Mouse (Mus musculus) cerebellum, postnatal 25 days (tissue): ENCODE results near the gene Il18rap.

Experiments used
- DNase-seq, 2 experiments: peaks; one replicate each; pipeline ENCODE4 v3.0.0; 2021; ENCODE audit warnings: mixed read lengths in 2 of 2

Gene Il18rap

DNA sequence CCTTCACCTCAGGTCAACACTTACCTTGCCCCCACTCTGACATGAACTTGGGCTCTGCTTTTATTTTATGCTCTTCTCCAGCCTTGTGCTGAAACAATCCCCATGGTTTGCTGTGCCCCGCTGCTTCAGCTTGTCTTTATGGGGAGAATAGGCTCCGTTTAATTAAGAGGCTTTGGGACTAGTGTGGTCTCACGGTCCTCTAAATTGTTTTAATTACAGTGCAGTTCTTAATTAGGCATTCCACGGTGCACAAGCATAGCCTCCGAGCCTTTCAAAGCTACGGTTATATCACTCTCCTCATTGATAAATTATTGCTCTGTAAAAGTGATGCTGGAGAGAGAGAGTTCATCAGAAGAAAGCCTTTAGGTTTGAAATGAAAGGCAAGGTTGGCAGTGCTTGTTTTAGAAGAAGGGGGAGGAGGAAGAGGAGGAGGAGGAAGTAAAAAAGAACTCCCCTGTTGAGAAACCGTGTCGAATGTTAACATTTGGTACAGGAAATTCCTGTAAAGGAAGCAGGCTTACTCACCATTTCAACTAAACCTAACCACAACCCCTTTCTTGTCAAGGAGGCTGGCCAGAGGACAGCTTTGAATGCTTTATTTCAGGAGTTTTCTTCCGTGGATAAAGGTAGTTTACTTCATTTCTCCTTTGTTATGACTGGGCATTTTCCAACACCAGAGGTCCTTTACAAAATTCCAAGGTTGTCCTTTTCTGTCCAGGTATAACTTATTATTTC, at the start of gene Il18rap:
Gene Il18rap, plus strand, starts transcription at position 512 of the 735 bp plus-strand sequence.
- DNase-seq, result no peak

DNA sequence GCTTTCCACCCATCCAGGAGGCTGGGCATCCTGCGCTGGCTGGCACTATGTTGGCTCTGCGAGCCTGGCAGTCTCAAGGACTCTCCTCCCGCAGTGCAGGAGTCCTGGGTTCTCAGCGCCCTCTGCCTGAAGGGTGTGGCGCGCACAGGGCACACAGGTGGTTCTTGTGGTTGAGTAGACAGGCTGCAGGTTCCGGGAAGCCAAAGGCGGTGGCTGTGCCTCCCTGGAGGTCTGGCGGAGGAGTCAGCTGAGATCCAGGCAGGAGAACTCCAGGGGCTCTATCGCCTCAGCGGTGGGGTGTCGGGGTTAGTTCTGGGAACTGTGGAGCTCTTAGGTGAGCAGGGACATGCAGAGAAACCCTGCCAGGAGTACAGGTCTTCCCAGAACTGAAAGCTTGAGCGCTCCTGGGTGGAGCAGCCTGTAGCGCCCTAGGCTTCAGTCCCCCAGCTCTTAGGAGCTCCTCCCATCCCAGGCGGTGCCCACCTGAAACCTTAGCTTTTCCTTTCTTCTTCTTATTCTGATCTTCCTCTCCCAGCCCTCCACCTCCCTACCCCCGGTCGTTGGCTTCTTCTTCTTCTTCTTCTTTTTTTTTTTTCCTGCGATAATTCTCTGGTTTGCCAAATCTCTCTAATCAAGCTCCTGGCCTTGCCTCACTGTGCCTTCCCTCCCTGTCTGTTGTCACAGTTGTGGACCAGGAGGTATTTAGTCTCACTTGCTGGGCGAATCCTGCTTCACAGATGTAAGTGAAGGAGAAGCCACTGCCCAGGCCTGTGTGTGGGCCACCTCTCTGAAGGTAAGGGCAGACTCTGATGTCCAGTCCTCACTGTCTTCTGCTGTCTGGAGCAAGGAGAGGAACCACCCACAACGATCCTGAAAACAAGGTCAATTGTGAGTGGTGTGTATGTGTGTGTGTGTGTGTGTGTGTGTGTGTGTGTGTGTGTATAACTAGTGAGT, 49.4 kb upstream of the Il18rap start, which contains the start of gene Il18r1:
Gene Il18r1, plus strand, starts transcription at position 76 of the 954 bp plus-strand sequence.
- peak in 1 of 2 experiments; percentile 4 for DNase-seq

DNA sequence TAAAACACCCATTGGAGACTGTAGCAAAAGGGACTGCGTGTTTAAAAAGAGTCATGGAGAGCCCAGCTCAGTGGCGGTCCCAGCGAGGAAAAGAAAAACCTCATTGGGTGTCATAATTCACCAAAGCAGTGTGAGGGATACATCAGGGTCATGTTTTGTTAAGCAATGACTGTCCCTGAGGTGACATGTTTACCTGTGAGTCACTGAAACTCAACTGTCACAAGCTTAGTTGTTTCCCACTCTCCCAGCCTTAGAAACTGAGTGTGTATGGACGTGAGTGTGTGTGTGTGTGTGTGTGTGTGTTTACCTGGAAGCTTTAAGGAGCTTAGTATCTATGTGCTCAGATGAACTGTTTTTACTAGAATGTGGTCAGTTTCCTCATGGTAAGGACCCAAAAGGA, 47.9 kb upstream of the Il18rap start:
- no peak for DNase-seq

DNA sequence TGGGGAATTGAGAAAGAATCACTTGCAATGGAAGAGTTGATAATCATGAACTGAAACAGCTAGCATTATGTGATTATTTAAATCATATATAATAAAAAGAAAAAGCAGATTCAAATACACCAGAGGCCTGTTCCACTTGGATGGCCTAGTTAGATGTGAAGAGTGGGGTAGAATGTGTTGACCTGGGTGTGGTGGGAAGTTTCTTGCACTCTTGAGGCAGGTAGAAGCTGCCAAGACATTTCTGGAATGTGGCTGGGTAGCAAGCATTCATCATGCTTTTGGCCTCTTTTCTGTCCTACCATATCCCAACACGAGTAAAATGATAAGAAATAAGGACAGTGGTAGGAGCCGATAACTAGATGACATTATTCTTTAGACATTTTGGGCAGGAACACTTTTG, 46.4 kb upstream of the Il18rap start:
- DNase-seq, result no peak

DNA sequence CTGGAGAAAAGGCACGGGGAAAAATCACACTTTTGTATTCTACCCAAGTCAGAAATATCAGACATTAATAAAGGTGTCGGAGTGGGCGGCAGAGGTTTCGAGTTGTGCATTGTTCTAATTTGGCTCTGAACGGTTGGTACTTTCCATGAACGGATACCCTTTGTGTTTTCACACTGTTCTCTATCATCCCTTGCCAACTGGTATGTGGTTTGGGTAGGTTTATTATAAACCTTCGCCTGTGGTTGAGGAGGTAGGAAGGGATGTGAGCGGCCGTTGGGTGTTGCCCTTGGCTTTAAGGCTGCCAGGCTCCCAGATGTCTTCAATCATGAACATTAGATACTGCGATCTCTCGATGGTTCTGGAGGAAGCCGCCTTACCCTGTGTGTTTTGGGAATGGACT, 45.3 kb upstream of the Il18rap start:
- DNase-seq, result no peak

DNA sequence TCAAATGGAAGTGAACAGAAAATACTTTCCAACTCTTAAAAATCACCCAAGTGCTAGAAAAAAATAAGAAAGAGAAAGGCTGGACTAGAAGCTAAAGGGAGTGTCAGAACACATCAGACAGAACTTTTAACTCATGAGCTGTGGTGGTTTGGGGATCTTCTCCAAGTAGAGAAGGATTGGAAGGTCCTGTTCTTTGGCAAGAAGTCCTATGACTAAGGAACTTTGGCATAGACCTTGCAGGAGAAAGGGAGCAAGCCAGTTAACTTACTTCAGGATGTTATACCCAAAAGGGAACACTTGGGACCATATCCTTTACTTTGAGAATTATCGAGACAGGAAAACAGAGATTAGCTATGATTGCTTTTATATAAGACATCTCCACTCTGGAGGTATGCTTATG, 42.8 kb upstream of the Il18rap start:
- no peak for DNase-seq

- DNase-seq, result no peak
Observed at GRCm38 (mm10) chr1:40473640-40474039, 41.5 kb upstream of the Il18rap start.

DNA sequence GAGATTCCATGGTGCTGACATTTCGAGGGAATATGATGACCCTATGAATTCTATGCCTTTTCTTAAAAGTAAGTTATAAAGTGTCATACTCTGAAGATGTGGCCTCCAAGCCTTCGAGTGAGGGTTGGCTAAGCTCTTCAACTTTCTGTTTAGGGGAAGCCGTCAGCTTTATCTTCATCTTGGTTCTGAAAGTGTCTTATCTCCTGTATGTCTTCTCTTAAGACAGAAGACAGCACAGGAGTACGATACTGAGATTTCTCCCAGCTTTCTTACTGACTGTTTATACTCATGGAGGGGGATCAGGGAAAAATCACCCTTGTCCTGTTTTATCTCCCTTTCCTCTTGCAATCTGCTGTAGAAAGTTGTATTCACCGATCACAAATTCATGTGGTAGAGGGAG, 40.8 kb upstream of the Il18rap start:
- DNase-seq, result no peak

DNA sequence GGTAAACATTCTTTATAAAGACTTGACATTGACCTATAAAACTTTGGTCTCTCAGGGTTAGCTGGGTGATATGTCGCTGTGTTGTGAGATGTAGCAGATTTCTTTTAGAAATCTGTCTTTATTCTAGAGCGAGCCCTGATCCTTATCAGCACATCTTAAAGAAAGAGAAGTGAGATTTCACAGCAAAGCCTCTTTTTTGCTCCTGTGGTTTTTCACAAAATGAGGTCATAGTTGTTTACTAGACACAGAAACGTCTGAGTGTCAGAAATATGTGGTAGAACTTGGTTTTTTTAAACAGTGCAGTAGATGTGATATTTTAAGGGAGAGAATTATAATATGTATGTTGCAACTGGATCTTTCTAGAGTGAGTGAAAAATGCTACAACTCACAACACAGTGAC, 39.5 kb upstream of the Il18rap start:
- no peak for DNase-seq

DNA sequence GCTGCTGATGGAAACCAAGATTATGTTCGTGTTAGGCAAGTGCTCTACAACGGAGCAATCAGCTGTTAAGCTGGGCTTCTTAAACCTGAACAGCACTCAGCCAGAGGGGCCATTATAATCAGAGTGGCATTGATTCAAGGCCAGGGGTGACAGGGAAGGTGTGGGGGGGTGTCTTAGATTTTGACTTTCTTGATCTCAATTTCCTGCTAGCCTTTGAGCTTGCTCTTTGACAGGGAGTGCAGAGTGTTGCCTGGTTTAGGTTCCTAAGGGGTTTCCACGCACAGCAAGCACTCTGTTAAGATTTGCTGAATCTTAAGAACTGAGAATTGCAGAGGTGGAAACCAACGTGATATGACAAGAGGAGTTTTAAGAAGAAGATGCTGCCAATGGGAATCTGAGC, 38.4 kb upstream of the Il18rap start:
- no peak for DNase-seq

DNA sequence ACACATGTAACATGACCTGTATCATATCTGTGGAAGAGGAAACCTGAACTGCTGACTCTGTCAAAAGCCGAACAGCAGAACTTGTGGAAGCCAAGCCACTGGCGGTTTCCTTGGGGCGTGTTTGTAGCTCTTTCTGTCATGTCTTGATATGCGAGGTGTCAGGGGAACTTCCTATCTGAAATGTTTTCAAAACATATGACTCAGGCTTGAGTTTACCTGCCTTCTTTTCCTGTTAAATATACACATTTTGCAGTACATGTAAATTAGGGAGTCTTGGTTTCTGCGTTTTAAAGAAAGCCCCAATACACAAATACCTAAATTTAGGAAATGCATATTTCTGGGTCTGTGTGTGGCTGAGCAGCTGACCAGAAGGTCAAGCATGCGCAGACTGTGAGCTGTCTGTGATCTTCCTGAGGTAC, 35.6 kb upstream of the Il18rap start:
- DNase-seq, result no peak

DNA sequence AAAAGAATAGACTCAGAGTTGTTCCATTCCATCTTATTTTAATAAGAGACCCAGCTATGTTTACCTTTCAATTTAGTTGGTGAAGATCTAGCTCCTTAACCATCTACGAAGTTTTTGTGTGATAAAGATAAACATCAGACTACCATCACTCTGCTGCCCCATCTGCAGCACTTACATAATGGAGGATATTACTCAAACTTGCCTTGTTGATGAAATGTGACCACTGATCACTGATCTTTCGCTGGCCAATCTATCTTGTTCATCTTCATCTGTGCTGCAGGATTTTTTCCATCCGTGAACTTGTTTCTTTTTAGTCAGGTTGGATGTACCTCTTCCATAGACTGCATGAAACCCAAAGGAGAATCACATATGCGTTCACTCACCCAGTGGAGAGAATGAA, 20.6 kb upstream of the Il18rap start:
- no peak for DNase-seq

- DNase-seq, result no peak
Observed at GRCm38 (mm10) chr1:40499708-40500107, 15.5 kb upstream of the Il18rap start.

DNA sequence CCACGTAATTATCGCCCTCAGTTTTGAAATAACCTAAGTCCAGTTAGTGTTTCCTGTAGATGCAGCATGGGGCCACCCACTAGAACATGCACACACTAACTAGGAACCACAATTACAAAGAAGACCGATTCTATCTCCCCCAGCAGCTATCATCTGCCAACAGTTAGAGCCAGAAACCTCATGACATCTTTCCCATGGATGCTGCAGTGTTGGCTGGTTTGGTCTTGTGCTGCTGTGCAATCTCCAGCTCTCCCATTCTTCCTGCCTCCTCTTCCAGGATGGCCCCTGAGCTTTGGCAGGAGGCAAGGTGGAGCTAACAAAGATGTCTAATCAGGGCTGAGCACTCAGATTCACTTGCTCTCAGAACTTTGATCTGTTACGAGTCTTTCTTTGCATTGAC, 14.0 kb upstream of the Il18rap start:
- DNase-seq, result no peak

DNA sequence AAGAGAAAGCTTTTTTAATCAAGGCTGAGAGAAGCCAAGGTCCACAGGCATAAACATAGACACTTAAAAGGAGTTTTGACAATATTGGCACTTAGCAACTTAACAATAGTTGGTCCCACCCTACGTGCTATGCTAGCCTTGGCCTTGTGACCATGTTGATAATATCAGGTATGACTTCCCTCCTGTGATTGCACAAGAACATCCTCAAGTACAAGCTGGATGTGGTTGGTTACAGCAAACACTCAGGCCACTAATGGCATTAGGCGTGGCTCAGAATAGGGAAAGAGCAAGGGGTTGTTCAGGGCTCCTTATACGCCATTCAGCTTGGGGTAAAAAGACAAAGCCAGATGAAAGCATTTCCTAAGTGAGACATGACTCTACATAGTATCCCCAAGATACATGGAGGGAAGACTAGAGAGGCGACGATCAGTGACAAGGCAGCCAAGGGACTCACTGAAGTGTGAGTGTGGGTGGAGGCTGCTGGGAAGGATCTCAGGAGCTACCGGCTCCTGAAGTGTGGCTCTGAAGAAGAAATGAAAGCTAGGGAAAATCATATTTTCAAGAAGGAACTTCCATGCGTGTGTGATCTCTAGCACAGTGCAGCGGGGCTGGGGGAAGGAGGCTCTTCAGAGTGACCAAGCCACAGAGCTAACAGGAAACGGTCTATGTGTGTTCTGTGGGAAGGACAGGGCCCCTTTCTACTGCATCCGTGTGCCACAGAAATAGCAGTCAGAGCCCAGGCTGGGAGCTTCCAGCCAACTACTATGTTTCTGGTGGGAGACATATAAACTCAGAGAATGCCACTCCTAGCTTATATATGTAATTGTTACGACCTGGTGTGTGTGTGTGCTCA, 13.4 kb upstream of the Il18rap start:
- DNase-seq, result no peak

GRCm38 (mm10) chr1:40504548-40504947, 10.6 kb upstream of the Il18rap start:
- DNase-seq, result no peak

GRCm38 (mm10) chr1:40516364-40516763, 1.2 kb downstream of the Il18rap start:
- no peak for DNase-seq

DNA sequence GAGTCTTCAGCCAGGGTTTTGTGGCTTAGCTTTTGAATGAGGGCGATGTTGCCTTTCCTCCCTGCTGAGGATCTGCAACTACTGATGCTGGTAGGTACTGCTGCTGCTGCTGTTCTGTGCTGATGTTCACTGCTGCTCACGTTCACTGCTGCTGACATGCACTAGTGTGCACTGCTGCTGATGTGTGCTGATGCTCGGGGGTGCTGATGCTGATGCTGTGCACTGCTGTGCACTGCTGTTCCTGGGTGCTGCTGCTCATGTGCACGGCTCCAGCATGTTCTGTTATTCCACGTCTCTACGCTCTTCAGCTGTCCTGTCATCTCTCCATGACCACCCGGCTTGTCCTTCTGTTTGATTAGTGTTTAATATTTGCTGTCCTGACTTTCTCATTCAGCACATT, 7.8 kb downstream of the Il18rap start:
- DNase-seq, result no peak

DNA sequence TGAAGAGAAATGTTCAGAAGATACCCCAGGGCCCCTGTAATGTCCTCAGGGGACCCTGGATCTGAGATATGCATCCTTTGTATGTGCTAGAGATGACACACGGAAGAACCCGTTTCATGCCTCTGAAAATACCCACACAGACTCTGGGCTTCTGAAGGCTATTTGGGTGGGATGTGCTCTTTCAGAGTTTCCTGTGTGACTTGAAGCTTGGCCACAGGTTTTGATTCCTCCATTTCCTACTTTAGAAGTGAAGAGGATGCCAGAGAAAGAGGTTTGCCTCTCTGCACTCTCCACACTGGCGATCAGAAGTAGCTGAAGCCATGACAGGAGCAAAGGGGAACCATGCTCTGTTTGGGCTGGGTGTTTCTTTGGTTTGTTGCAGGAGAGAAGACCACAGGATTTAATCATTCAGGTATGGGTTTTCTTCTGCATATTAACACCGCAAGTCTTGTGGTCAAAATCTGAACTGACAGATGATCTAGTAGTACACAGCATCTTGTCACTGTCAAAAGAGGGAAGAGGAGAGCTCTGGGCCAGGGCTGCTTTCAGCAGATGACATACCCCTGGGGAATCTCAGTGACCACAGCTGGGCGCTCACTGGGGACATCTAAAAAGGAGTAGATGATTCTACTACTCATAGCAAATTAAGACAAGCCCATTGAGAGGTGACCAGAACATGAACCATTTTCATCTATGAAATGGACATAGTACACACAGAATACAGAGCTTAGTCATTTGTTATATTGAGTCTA, 9.0 kb downstream of the Il18rap start:
- DNase-seq, result no peak

DNA sequence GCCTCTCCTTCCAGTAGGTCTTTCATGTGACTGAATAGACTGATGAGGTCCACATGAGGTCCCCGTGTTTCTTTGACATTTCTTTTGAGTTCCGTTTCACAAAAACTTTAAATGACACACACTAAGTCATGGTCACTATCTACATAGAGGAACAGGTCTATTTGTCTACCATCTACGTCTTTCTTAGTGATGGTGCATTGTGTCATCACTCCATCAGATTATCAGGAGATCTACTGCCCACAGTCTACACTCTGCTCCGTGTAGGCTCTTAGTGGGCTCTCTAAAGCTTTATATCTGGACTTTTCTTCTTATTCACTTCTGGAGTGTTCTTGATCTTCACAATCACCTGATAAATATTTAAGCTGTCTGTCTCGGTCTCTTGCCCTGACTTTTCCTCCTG, 14.1 kb downstream of the Il18rap start:
- DNase-seq, result no peak

DNA sequence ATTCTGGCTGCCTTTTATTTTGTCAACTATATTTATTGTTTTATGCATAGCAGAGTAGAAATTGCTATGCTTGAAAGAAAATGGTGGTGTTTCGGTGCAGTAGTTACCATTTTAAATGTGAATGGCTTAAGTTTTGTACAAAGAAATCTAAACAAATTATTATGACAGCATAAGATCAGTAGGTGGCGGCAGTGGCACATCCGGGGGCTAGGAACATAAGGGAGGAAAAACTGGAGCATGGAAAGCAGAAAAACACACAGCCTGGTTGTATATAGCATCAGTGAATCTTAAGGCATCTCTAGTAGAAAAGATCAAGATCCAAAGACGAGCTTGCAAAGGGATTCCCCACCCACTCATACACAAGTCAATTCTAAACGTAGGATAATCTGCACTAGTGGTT, 22.4 kb downstream of the Il18rap start:
- no peak for DNase-seq

- DNase-seq, result peak; percentile 14 to 68
Observed at GRCm38 (mm10) chr1:40544650-40545049, 29.5 kb downstream of the Il18rap start.
